Mouse (Mus musculus): ENCODE data around the gene Rapgef3. TPM values are rescaled to one million over a fixed set of nuclear protein-coding genes. Genes with fewer than 3 reads are reported as not detected.

Gene Rapgef3
- 4.9 and 6.4 TPM in 2 replicates for polyA plus RNA-seq (2014; fragmentation: Nextera tagmentation; extraction: Ambion mirVana)

DNA sequence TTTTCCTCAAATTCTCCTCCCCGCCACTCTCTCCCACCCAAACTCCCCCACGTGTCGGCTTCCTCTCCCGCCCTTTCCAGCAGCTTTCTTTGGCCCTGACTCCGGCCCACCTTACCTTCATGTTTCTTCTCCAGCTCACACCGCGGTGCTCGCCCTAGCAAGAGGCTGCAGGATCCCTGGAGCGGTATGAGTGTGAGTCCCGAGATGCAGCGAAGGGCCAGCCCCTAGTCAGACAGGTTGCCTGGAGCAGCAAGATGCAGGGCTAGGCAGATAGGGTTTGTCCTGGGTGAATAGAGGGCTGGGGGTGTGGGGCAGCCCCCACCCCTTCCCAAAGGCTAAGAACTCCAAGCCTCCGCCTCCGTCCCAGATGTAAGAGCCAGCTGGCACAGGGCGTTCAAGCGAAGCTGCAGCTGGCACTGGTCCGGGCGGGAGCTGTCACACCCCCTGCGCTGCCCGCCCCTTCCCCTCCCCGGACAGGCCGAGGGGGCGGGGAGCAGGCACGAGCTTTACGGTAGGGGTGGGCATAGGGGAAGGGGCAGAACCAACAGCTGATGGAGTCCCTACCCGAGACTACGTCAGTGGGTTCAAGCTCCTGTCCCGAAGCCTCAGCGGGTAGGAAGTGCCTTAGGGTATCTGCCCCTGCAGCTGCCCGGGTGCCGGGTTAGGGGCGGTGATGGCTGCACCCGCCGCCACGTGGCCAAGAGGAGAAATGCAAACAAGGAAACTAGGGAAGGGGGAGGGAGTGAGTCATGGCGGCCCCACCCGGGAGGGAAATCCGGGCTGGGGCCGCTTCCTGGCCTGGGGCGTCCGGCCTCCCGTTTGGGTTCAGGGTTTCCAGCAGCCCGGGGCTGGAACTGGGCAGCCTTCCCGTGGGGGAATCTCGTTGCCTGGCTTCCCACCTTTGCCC lies at the start of gene Rapgef3:
Gene Rapgef3, minus strand, starts transcription at position 693 of the 907 bp plus-strand sequence.
- under 1% methylated on average over 40 of the region's 44 CpGs for WGBS
- DNase-seq (ENCODE audit: low spot score): peak; percentile 75
- peaks cover 23% of the 10 kb centered on the region for H3K27me3 ChIP-seq (replicated peaks; ENCODE audit: control insufficient read depth, insufficient read depth, low read length)
- H3K4me3 ChIP-seq (ENCODE audit: low read depth, low read length): peak within 1 kb of the TSS; percentile 33
- H3K4me1 ChIP-seq (ENCODE audit: control insufficient read depth, insufficient read depth, low read length): peaks cover 28% of the 10 kb centered on the region
- ATAC-seq: peak; percentile 87
- H3K9me3 ChIP-seq (replicated peaks; ENCODE audit: control insufficient read depth, low read length): no peaks in the 10 kb centered on the region
- peak within 1 kb of the TSS; percentile 73 for H3K4me2 ChIP-seq (ENCODE audit: low read length)
- H3K9ac ChIP-seq (ENCODE audit: low read length): peak within 1 kb of the TSS; percentile 54
- no peaks in the 10 kb centered on the region for H3K36me3 ChIP-seq (ENCODE audit: control insufficient read depth, insufficient read depth, low read length)
- 0 out of 2 replicates have a peak within 1 kb of the TSS, but pooled peaks have one; percentile 52 for H3K27ac ChIP-seq (ENCODE audit: low read depth, low read length)

GRCm38 (mm10) chr15:97816199-97816994 lies 48.6 kb upstream of the Rapgef3 start:
- no peak overlapping the region for H3K9ac ChIP-seq (ENCODE audit: low read length)
- H3K27ac ChIP-seq (ENCODE audit: low read depth, low read length): no peak overlapping the region
- DNase-seq (ENCODE audit: low spot score): no peak
- no peaks in the 10 kb centered on the region for H3K36me3 ChIP-seq (ENCODE audit: control insufficient read depth, insufficient read depth, low read length)
- ATAC-seq: no peak
- H3K9me3 ChIP-seq (replicated peaks; ENCODE audit: control insufficient read depth, low read length): no peaks in the 10 kb centered on the region
- WGBS: 96% methylated on average over 17 of the region's 17 CpGs
- no peak overlapping the region for H3K4me3 ChIP-seq (ENCODE audit: low read depth, low read length)
- no peaks in the 10 kb centered on the region for H3K27me3 ChIP-seq (replicated peaks; ENCODE audit: control insufficient read depth, insufficient read depth, low read length)
- H3K4me2 ChIP-seq (ENCODE audit: low read length): no peak overlapping the region
- peaks cover 20% of the 10 kb centered on the region for H3K4me1 ChIP-seq (ENCODE audit: control insufficient read depth, insufficient read depth, low read length)

DNA sequence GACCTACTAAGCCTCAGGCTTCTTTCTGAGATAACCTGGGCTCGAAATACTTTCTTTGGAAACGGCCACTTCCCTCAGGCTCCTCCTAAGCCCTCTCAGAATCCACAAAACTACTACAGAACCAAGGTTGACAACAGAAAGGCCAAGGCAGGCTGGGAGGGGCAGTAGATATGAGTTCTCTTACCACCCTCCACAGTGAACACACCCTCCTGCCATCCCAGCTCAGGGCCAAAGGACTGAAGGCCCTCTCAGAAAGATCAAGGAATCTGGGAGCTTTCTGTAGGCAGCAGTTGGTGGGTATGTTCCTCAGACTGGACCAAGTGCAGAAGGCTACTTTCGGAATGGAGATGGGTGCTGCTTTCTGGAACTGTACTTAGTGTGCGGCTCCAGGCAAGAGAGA lies 47.5 kb upstream of the Rapgef3 start:
- Histone ChIP-seq H3K4me3 (ENCODE audit: low read depth, low read length) (no peak overlapping the region), H3K4me1 (ENCODE audit: control insufficient read depth, insufficient read depth, low read length) (peaks cover 20% of the 10 kb centered on the region), H3K4me2 (ENCODE audit: low read length) (no peak overlapping the region), H3K27ac (ENCODE audit: low read depth, low read length) (no peak overlapping the region), H3K9me3 (replicated peaks; ENCODE audit: control insufficient read depth, low read length) (no peaks in the 10 kb centered on the region), H3K9ac (ENCODE audit: low read length) (no peak overlapping the region), H3K36me3 (ENCODE audit: control insufficient read depth, insufficient read depth, low read length) (peaks cover 5% of the 10 kb centered on the region), H3K27me3 (replicated peaks; ENCODE audit: control insufficient read depth, insufficient read depth, low read length) (no peaks in the 10 kb centered on the region)
- no peak for DNase-seq (ENCODE audit: low spot score)
- ATAC-seq: no peak
- WGBS: 97% methylated on average over 4 of the region's 4 CpGs

GRCm38 (mm10) chr15:97814703-97815102 lies 46.9 kb upstream of the Rapgef3 start:
- 72% methylated on average over 5 of the region's 5 CpGs for WGBS

GRCm38 (mm10) chr15:97813452-97814204 lies 45.9 kb upstream of the Rapgef3 start:
- Histone ChIP-seq H3K4me3 (ENCODE audit: low read depth, low read length) (no peak overlapping the region), H3K9ac (ENCODE audit: low read length) (peak overlapping the region; percentile 47)
- 0 out of 2 replicates have a peak, but pooled peaks have one; percentile 28 for ATAC-seq

More at GRCm38 (mm10) chr15:97814703-97815102, 46.9 kb upstream of the Rapgef3 start:
- Histone ChIP-seq H3K4me1 (ENCODE audit: control insufficient read depth, insufficient read depth, low read length) (peaks cover 20% of the 10 kb centered on the region), H3K36me3 (ENCODE audit: control insufficient read depth, insufficient read depth, low read length) (peaks cover 10% of the 10 kb centered on the region), H3K4me2 (ENCODE audit: low read length) (no peak overlapping the region), H3K27me3 (replicated peaks; ENCODE audit: control insufficient read depth, insufficient read depth, low read length) (no peaks in the 10 kb centered on the region), H3K9me3 (replicated peaks; ENCODE audit: control insufficient read depth, low read length) (no peaks in the 10 kb centered on the region), H3K27ac (ENCODE audit: low read depth, low read length) (no peak overlapping the region), H3K4me3 (ENCODE audit: low read depth, low read length) (no peak overlapping the region), H3K9ac (ENCODE audit: low read length) (no peak overlapping the region)
- no peak for ATAC-seq
- no peak for DNase-seq (ENCODE audit: low spot score)

DNA sequence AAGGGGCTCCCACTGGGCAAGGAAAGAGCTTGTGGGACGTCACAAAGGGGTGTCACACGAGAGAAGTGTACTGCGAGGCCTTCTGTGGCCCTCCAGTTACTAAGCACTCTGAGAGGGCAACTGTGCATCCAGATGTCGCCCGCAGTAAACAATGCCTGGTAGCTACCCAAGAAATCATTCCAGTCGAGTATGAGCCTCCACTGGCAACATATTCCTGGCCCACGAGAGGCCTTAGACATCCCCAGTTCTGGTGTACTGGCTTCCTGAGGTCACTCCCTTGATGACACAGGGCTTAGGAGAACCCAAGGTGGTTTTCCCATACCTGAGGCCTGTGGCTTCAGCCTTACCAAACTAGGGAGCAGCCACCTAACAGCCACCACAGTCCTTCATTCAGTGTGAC lies 45.1 kb upstream of the Rapgef3 start:
- no peaks in the 10 kb centered on the region for H3K27me3 ChIP-seq (replicated peaks; ENCODE audit: control insufficient read depth, insufficient read depth, low read length)
- no peak for DNase-seq (ENCODE audit: low spot score)
- peak overlapping the region; percentile 47 for H3K9ac ChIP-seq (ENCODE audit: low read length)
- no peak for ATAC-seq
- peak overlapping the region; percentile 61; the same call in 1 of the 2 replicates for H3K27ac ChIP-seq (ENCODE audit: low read depth, low read length)
- H3K36me3 ChIP-seq (ENCODE audit: control insufficient read depth, insufficient read depth, low read length): peaks cover 28% of the 10 kb centered on the region
- H3K9me3 ChIP-seq (replicated peaks; ENCODE audit: control insufficient read depth, low read length): no peaks in the 10 kb centered on the region
- 0 out of 2 replicates have a peak overlapping the region, but pooled peaks have one; percentile 3 for H3K4me2 ChIP-seq (ENCODE audit: low read length)
- H3K4me3 ChIP-seq (ENCODE audit: low read depth, low read length): no peak overlapping the region
- H3K4me1 ChIP-seq (ENCODE audit: control insufficient read depth, insufficient read depth, low read length): peaks cover 20% of the 10 kb centered on the region
- 66% methylated on average over 7 of the region's 7 CpGs for WGBS

More at GRCm38 (mm10) chr15:97813452-97814204, 45.9 kb upstream of the Rapgef3 start:
- no peaks in the 10 kb centered on the region for H3K9me3 ChIP-seq (replicated peaks; ENCODE audit: control insufficient read depth, low read length)
- WGBS: 48% methylated on average over 21 of the region's 21 CpGs
- DNase-seq (ENCODE audit: low spot score): peak; percentile 56
- peaks cover 21% of the 10 kb centered on the region for H3K36me3 ChIP-seq (ENCODE audit: control insufficient read depth, insufficient read depth, low read length)
- H3K27ac ChIP-seq (ENCODE audit: low read depth, low read length): peak overlapping the region; percentile 61; the same call in 1 of the 2 replicates
- H3K4me2 ChIP-seq (ENCODE audit: low read length): 0 out of 2 replicates have a peak overlapping the region, but pooled peaks have one; percentile 3
- H3K4me1 ChIP-seq (ENCODE audit: control insufficient read depth, insufficient read depth, low read length): peaks cover 20% of the 10 kb centered on the region
- no peaks in the 10 kb centered on the region for H3K27me3 ChIP-seq (replicated peaks; ENCODE audit: control insufficient read depth, insufficient read depth, low read length)

- H3K4me3 ChIP-seq (ENCODE audit: low read depth, low read length): no peak overlapping the region
- 49% methylated on average over 6 of the region's 6 CpGs for WGBS
- H3K27ac ChIP-seq (ENCODE audit: low read depth, low read length): peak overlapping the region; percentile 52; the same call in 1 of the 2 replicates
- no peaks in the 10 kb centered on the region for H3K9me3 ChIP-seq (replicated peaks; ENCODE audit: control insufficient read depth, low read length)
- no peaks in the 10 kb centered on the region for H3K27me3 ChIP-seq (replicated peaks; ENCODE audit: control insufficient read depth, insufficient read depth, low read length)
- ATAC-seq (peak; percentile 74), DNase-seq (ENCODE audit: low spot score) (peak; percentile 68)
- peaks cover 20% of the 10 kb centered on the region for H3K4me1 ChIP-seq (ENCODE audit: control insufficient read depth, insufficient read depth, low read length)
- H3K36me3 ChIP-seq (ENCODE audit: control insufficient read depth, insufficient read depth, low read length): peaks cover 36% of the 10 kb centered on the region
- H3K9ac ChIP-seq (ENCODE audit: low read length): no peak overlapping the region
- H3K4me2 ChIP-seq (ENCODE audit: low read length): no peak overlapping the region
Observed at GRCm38 (mm10) chr15:97812126-97812525, 44.4 kb upstream of the Rapgef3 start.

GRCm38 (mm10) chr15:97811307-97811706 lies 43.5 kb upstream of the Rapgef3 start:
- DNase-seq (ENCODE audit: low spot score): no peak
- WGBS: 91% methylated on average over 9 of the region's 9 CpGs
- Histone ChIP-seq H3K9me3 (replicated peaks; ENCODE audit: control insufficient read depth, low read length) (no peaks in the 10 kb centered on the region), H3K4me3 (ENCODE audit: low read depth, low read length) (no peak overlapping the region), H3K27me3 (replicated peaks; ENCODE audit: control insufficient read depth, insufficient read depth, low read length) (no peaks in the 10 kb centered on the region), H3K36me3 (ENCODE audit: control insufficient read depth, insufficient read depth, low read length) (peaks cover 44% of the 10 kb centered on the region), H3K9ac (ENCODE audit: low read length) (no peak overlapping the region), H3K27ac (ENCODE audit: low read depth, low read length) (no peak overlapping the region), H3K4me2 (ENCODE audit: low read length) (no peak overlapping the region), H3K4me1 (ENCODE audit: control insufficient read depth, insufficient read depth, low read length) (peaks cover 20% of the 10 kb centered on the region)
- no peak for ATAC-seq
